Mouse (Mus musculus): ENCODE data around the gene Stxbp5. TPM values are rescaled to one million over a fixed set of nuclear protein-coding genes. Genes with fewer than 3 reads are reported as not detected.

Gene Stxbp5
- 12.4 and 21.0 TPM in 2 replicates for polyA plus RNA-seq (2012; rRNA removed)

- peak; percentile 95 for TF ChIP-seq POLR2A (IDR thresholded peaks at IDR 0.05; ENCODE audit: borderline replicate concordance, extremely low read depth, insufficient read depth, insufficient read length, poor library complexity, severe bottlenecking)
- TF ChIP-seq CTCF (IDR thresholded peaks at IDR 0.05; ENCODE audit: borderline replicate concordance, extremely low read depth, insufficient read depth, insufficient read length) = no peak
- DNase-seq (ENCODE audit: low read depth) = peak; percentile 94
Measured at GRCm38 (mm10) chr10:9901071-9901696, at the start of gene Stxbp5. TSS of gene Stxbp5 (minus strand) at chr10:9901079.

- TF ChIP-seq CTCF (IDR thresholded peaks at IDR 0.05; ENCODE audit: borderline replicate concordance, extremely low read depth, insufficient read depth, insufficient read length) (no peak), POLR2A (IDR thresholded peaks at IDR 0.05; ENCODE audit: borderline replicate concordance, extremely low read depth, insufficient read depth, insufficient read length, poor library complexity, severe bottlenecking) (no peak)
- peak; percentile 84 for DNase-seq (ENCODE audit: low read depth)
Measured at GRCm38 (mm10) chr10:9912395-9912794, 11.5 kb upstream of the Stxbp5 start.

- TF ChIP-seq POLR2A (IDR thresholded peaks at IDR 0.05; ENCODE audit: borderline replicate concordance, extremely low read depth, insufficient read depth, insufficient read length, poor library complexity, severe bottlenecking) (no peak), CTCF (IDR thresholded peaks at IDR 0.05; ENCODE audit: borderline replicate concordance, extremely low read depth, insufficient read depth, insufficient read length) (no peak)
- DNase-seq (ENCODE audit: low read depth) = no peak
Measured at GRCm38 (mm10) chr10:9907919-9908502, 7.1 kb upstream of the Stxbp5 start.

- no peak for DNase-seq (ENCODE audit: low read depth)
- no peak for TF ChIP-seq POLR2A (IDR thresholded peaks at IDR 0.05; ENCODE audit: borderline replicate concordance, extremely low read depth, insufficient read depth, insufficient read length, poor library complexity, severe bottlenecking)
- TF ChIP-seq CTCF (IDR thresholded peaks at IDR 0.05; ENCODE audit: borderline replicate concordance, extremely low read depth, insufficient read depth, insufficient read length) = no peak
Measured at GRCm38 (mm10) chr10:9907519-9907918, 6.6 kb upstream of the Stxbp5 start.

- DNase-seq (ENCODE audit: low read depth) = no peak
- TF ChIP-seq CTCF (IDR thresholded peaks at IDR 0.05; ENCODE audit: borderline replicate concordance, extremely low read depth, insufficient read depth, insufficient read length) (no peak), POLR2A (IDR thresholded peaks at IDR 0.05; ENCODE audit: borderline replicate concordance, extremely low read depth, insufficient read depth, insufficient read length, poor library complexity, severe bottlenecking) (no peak)
Measured at GRCm38 (mm10) chr10:9906185-9906584, 5.3 kb upstream of the Stxbp5 start.

GRCm38 (mm10) chr10:9901697-9902239 lies 889 bp upstream of the Stxbp5 start:
- DNase-seq (ENCODE audit: low read depth) = peak; percentile 98
- TF ChIP-seq POLR2A (IDR thresholded peaks at IDR 0.05; ENCODE audit: borderline replicate concordance, extremely low read depth, insufficient read depth, insufficient read length, poor library complexity, severe bottlenecking) (no peak), CTCF (IDR thresholded peaks at IDR 0.05; ENCODE audit: borderline replicate concordance, extremely low read depth, insufficient read depth, insufficient read length) (no peak)

GRCm38 (mm10) chr10:9900315-9901070 lies 386 bp downstream of the Stxbp5 start:
- peak; percentile 76 for DNase-seq (ENCODE audit: low read depth)

GRCm38 (mm10) chr10:9899816-9900215 lies 1.1 kb downstream of the Stxbp5 start:
- peak; percentile 81 for DNase-seq (ENCODE audit: low read depth)

More at GRCm38 (mm10) chr10:9900315-9901070, 386 bp downstream of the Stxbp5 start:
- TF ChIP-seq CTCF (IDR thresholded peaks at IDR 0.05; ENCODE audit: borderline replicate concordance, extremely low read depth, insufficient read depth, insufficient read length) = no peak
- TF ChIP-seq POLR2A (IDR thresholded peaks at IDR 0.05; ENCODE audit: borderline replicate concordance, extremely low read depth, insufficient read depth, insufficient read length, poor library complexity, severe bottlenecking) = no peak

GRCm38 (mm10) chr10:9899086-9899485 lies 1.8 kb downstream of the Stxbp5 start:
- TF ChIP-seq CTCF (IDR thresholded peaks at IDR 0.05; ENCODE audit: borderline replicate concordance, extremely low read depth, insufficient read depth, insufficient read length) (no peak), POLR2A (IDR thresholded peaks at IDR 0.05; ENCODE audit: borderline replicate concordance, extremely low read depth, insufficient read depth, insufficient read length, poor library complexity, severe bottlenecking) (no peak)
- peak; percentile 40 for DNase-seq (ENCODE audit: low read depth)

More at GRCm38 (mm10) chr10:9899816-9900215, 1.1 kb downstream of the Stxbp5 start:
- no peak for TF ChIP-seq POLR2A (IDR thresholded peaks at IDR 0.05; ENCODE audit: borderline replicate concordance, extremely low read depth, insufficient read depth, insufficient read length, poor library complexity, severe bottlenecking)
- no peak for TF ChIP-seq CTCF (IDR thresholded peaks at IDR 0.05; ENCODE audit: borderline replicate concordance, extremely low read depth, insufficient read depth, insufficient read length)

GRCm38 (mm10) chr10:9897852-9898251 lies 3.0 kb downstream of the Stxbp5 start:
- no peak for TF ChIP-seq CTCF (IDR thresholded peaks at IDR 0.05; ENCODE audit: borderline replicate concordance, extremely low read depth, insufficient read depth, insufficient read length)
- TF ChIP-seq POLR2A (IDR thresholded peaks at IDR 0.05; ENCODE audit: borderline replicate concordance, extremely low read depth, insufficient read depth, insufficient read length, poor library complexity, severe bottlenecking) = no peak
- DNase-seq (ENCODE audit: low read depth) = peak; percentile 30

- DNase-seq (ENCODE audit: low read depth) = no peak
- no peak for TF ChIP-seq CTCF (IDR thresholded peaks at IDR 0.05; ENCODE audit: borderline replicate concordance, extremely low read depth, insufficient read depth, insufficient read length)
- TF ChIP-seq POLR2A (IDR thresholded peaks at IDR 0.05; ENCODE audit: borderline replicate concordance, extremely low read depth, insufficient read depth, insufficient read length, poor library complexity, severe bottlenecking) = no peak
Measured at GRCm38 (mm10) chr10:9893562-9893961, 7.3 kb downstream of the Stxbp5 start.
